Mouse (Mus musculus) heart, adult 18-20 months (tissue): ENCODE results near the gene Wnt11. TPM values are rescaled to one million over a fixed set of nuclear protein-coding genes. Genes with fewer than 3 reads are reported as not detected.

ENCODE experiments used
- DNase-seq, 2 experiments: peaks; one replicate each; pipeline ENCODE4 v3.0.0; 2021 to 2022; ENCODE audit warnings: mixed read lengths in 1 of 2
- total RNA-seq, 2 experiments: library from RNA; stranded (reverse); gene quantifications; 2 replicates each; pipeline ENCODE4 v1.2.3; 2021

Gene Wnt11
- total RNA-seq, 2 experiments from 2014 or later, result 5.2 to 5.8 TPM

- peak; percentile 27 to 35 for DNase-seq
Observed at GRCm38 (mm10) chr7:98828876-98829275, 6.0 kb upstream of the Wnt11 start.

GRCm38 (mm10) chr7:98831290-98831689 lies 3.6 kb upstream of the Wnt11 start:
- no peak for DNase-seq

GRCm38 (mm10) chr7:98835519-98836441 lies 868 bp downstream of the Wnt11 start:
- peak; percentile 39 to 70 for DNase-seq

GRCm38 (mm10) chr7:98836646-98837045 lies 1.7 kb downstream of the Wnt11 start:
- peak; percentile 79 to 93 for DNase-seq

GRCm38 (mm10) chr7:98837901-98838300 lies 3.0 kb downstream of the Wnt11 start:
- peak; percentile 87 to 88 for DNase-seq

- DNase-seq, result peak; percentile 60 to 63
Observed at GRCm38 (mm10) chr7:98838729-98839141, 3.8 kb downstream of the Wnt11 start.

DNA sequence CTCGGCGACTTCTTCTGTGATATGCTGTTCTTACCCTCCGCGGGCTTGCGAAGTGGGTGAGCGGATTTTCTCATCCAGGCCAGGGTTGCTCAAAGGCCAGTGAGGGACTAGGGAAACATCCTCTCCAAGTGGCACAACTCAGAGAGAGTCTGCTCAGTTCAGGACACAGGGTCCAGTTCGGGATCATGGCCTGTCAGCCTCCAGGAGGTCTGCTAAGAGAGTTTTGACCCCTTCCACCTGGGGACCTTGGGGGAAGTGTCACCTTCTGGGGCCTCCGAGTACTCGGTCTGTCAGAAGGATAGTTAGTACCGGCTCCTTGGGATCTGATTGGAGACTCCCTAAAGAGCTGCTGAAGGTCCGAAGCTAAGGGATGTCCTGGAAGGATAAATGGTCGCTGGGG lies 4.4 kb downstream of the Wnt11 start:
- no peak for DNase-seq

GRCm38 (mm10) chr7:98840771-98841170 lies 5.9 kb downstream of the Wnt11 start:
- no peak for DNase-seq

GRCm38 (mm10) chr7:98841802-98842201 lies 6.9 kb downstream of the Wnt11 start:
- DNase-seq, result no peak

DNA sequence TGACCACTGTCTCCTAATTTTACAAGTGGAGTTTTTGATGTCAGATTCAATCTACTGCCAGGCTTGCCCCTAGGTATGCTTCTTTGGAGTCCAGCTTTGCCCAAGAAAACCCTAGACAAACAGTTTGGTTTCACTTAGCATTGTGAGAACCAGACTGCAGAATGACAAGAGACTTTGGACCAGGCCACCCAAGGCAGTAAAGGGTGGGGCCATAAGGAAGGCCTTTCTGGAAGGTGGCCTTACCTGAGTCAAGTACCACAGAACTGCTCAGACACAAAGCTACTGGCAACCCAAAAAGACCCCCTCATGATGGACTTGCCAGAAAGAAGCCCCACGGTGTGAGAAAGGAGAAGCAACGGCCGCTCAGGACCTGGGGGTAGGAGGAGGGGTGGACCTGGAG lies 8.1 kb downstream of the Wnt11 start:
- no peak for DNase-seq

DNA sequence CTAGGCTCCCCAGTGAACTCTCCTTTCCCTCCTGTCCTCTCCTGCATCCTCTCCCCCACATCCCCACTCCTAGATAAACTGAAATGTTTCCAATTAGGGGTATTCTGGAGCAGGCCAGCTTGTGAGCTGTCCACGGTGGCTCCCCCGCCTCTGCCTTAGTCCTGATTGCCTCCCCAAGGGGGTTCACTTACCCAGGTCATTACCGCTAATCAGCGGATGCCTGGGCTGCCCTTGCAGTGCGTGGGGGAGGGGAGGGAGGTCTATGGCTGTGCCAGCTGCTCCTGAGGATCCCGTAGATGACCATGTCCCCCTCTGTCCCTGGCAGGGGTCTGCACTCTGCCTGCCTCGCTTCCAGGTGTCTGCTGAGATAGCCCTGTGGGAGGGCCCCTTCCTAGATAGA lies 8.7 kb downstream of the Wnt11 start:
- DNase-seq, result no peak

- no peak for DNase-seq
Observed at GRCm38 (mm10) chr7:98848899-98849640, 14.2 kb downstream of the Wnt11 start.

DNA sequence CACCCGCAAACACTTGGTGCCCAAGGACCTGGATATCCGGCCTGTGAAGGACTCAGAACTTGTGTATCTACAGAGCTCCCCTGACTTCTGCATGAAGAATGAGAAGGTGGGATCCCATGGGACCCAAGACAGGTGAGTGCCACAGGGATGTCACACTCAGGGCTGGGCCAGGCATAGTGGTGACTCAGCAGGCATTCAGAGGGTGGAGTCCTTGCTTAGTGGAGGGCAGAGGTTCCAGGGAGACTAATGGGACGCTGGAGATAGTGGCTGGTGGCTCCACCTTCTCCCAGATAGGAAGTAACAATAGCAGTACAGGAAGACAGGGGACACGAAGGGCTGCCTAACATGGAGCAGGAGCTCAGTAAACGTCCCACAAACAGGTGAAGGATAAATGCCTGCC lies 15.5 kb downstream of the Wnt11 start:
- DNase-seq, result no peak

DNA sequence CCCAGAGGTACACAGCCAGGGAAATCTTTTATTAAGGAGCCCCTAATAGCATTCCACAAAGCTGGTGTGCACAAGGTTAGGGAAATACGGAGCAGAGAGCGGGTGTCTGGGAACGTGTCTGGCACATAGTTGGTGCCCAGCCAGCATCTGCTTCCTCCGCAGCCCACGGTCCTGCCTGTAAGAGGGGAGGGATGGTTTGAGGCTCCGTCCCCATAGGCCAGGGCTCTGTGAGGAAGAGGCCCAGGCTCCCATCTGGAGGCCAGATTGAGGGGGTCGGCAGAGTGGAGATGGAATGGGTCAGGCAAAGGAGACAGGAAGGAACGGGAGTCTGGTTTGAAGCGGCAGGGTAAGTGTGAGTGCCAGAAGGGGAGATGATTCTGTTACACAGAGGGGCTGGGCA lies 16.3 kb downstream of the Wnt11 start:
- peak in 1 of 2 experiments; percentile 48 for DNase-seq

GRCm38 (mm10) chr7:98852950-98853650 lies 18.2 kb downstream of the Wnt11 start:
- peak in 1 of 2 experiments; percentile 44 for DNase-seq

DNA sequence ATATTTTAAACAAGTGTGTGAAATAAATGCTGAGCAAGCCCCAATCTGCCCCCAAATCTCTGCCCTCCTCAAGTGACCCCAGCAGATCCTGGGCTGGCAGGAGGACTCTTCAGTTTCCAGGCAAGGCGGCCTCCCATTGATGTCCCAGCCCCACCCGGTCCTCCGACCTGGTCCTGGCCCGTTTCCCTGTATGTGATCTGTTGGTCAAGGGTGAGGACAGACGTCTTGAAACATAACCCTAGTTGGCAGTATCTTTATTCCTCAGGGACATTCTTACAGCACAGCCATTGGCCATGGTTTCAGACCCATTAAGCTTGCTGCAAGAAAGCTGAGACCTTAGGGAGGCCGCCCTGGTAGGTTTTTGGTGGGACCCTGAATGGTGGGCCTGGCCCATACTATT lies 18.9 kb downstream of the Wnt11 start:
- DNase-seq, result no peak

GRCm38 (mm10) chr7:98855388-98855787 lies 20.5 kb downstream of the Wnt11 start:
- DNase-seq, result no peak

GRCm38 (mm10) chr7:98856128-98856527 lies 21.2 kb downstream of the Wnt11 start:
- DNase-seq, result no peak

DNA sequence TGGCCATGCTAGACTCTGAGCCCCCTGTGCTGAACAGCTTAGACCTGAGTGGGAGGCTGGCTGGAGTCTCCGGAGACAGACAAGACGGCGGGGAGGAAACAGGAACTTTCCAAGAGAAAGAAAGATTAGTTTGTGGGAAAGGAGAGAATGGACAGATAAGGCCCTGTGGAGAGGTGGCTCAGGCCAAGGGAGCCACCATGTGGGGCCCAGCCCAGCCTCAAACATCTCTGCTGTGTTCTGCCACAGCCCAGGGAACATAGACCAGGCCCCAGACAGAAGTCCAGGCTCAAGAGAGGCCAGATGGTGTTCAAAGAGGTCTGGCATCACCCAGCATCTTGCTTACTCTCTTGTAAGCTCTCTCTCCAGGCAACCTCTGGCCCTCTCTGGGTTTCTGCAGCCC lies 22.2 kb downstream of the Wnt11 start:
- DNase-seq, result no peak

DNA sequence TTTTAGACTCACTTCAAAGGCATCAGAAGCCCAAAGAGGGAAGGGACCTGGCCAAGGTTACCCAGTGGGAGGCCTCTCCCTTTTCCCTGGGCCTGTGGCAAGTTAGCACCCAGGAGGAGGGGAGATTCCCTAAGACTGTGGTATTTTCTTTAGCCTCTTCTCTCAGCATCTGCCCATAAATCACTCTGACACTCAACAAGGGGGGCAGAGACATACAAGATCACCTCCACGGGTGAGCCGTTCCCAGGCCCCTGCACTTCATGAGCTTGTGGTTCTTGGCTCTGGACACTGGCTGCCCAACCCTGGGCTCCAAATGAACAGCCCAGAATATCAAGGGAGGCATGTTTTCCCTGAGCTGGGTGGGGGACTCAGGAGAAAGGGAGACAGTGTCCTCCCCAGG lies 26.1 kb downstream of the Wnt11 start:
- no peak for DNase-seq

DNA sequence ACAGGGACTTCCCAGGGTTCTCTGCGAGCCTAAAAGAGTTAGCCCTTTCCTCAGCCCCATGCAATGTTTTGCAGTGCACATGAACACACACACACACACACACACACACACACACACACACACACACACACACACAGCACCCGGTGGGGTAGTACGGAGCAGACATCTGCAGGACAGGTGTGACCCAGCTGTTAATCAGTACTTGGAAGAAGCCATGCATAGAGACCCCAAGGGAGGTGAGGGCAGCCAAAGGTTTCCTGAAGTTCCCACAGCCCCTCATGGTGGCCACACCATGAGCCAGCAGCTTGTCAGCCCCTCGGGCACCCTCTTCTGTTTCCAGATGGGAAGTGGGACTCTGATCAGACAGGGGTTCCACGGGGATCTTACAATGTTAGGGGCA lies 28.1 kb downstream of the Wnt11 start:
- no peak for DNase-seq

- DNase-seq, result no peak
Observed at GRCm38 (mm10) chr7:98863969-98864718, 29.2 kb downstream of the Wnt11 start.
